Mouse (Mus musculus) layer of hippocampus, adult 8-10 months (tissue): ENCODE measurements around the gene Tmem273. TPM values are rescaled to one million over a fixed set of nuclear protein-coding genes. Genes with fewer than 3 reads are reported as not detected.

Source experiments
- DNase-seq, 2 experiments: peaks; one replicate each; pipeline ENCODE4 v3.0.0; 2022; ENCODE audit warnings: low spot score in 2 of 2
- total RNA-seq, 4 experiments: library from RNA; stranded (reverse); gene quantifications; 2 replicates each; pipeline ENCODE4 v1.2.4; 2022

The Tmem273 gene
- total RNA-seq: 1 to 10 TPM in 2 of 4 experiments, under 1 TPM in 1, not detected in 1; 0.72 to 2.2 (median 1.6) TPM

DNA sequence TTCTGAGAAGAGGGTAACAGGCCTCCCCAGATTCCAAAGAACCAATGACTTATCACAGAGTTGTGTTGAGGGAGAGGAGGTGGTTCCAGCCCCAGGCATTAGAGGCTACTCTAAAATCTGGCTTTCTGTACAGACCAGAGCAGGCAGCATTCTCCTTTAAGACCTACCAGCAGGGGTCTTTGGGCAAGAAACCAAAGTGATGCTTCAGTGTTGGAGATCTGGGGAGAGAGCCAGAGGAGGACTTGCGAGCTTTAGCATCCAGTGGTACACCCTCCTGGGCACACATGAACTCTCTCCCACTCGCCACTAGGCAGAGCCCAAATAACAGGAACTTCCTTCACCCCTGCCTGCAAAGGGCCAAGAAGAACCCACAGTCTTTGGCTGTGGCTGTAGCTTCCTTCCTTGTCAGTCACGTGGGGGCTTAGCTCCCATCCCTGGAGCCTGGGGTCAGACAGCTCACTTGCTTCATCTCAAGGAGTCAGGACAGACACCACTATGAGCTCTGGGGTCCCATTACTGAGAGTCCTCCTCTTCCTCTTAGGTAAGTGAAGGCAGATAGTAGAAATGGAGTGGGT, at the start of gene Tmem273:
TSS of gene Tmem273 (plus strand) at position 408 of the 575 bp plus-strand sequence.
- no peak for DNase-seq

- DNase-seq: no peak
These were observed 49.2 kb upstream of the Tmem273 start for GRCm38 (mm10) chr14:32736561-32736960.

DNA sequence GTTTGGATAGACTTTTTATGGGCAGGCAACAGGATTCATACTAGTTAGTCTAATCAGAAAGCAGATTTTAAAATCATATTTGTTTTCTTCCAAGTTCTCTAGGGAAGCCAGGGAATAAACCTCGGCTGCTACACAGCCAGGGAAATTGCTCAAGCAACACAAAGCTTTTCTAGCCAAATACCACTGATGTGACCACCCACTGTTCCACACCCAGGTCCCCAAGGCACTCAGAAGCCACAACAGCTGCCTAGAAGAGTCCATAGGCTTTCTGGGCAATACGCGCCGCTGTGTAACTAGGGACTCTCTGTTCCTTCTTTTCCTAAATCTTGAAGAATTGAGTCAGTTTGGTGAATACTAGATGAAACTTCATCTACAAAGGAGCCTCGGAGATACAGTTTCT, 47.2 kb upstream of the Tmem273 start:
- no peak for DNase-seq

GRCm38 (mm10) chr14:32748519-32748918, 37.2 kb upstream of the Tmem273 start:
- no peak for DNase-seq

- no peak for DNase-seq
These were observed 35.0 kb upstream of the Tmem273 start for GRCm38 (mm10) chr14:32750727-32751126.

- no peak for DNase-seq
These were observed 31.5 kb upstream of the Tmem273 start for GRCm38 (mm10) chr14:32754286-32754685.

- no peak for DNase-seq
These were observed 23.6 kb upstream of the Tmem273 start for GRCm38 (mm10) chr14:32762177-32762576.

- DNase-seq: no peak
These were observed 15.2 kb upstream of the Tmem273 start for GRCm38 (mm10) chr14:32770563-32770962.

DNA sequence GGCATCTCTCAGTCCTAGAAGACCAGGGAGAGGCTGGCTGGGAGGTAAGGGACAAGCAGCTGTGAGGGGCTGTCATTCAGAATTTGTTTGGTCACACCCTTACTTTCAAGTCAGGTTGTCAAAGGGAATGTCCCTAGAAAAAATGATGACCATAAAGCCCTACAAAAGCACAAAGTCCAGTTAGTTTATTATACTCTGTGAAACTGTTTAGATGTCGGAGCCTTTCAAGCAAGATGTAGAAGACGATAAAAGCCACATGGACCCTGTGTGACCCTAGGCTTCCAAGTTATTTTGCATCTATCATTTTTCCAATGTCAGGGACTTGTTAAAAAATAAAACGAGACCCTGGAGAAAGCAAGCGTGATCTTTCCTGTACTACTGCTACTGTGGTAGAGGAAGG, 13.7 kb upstream of the Tmem273 start:
- DNase-seq: no peak

- peak in 1 of 2 experiments; percentile 25 for DNase-seq
These were observed 13.0 kb upstream of the Tmem273 start for GRCm38 (mm10) chr14:32772791-32773190.

GRCm38 (mm10) chr14:32773456-32773855, 12.3 kb upstream of the Tmem273 start:
- DNase-seq: no peak

- no peak for DNase-seq
These were observed 9.7 kb upstream of the Tmem273 start for GRCm38 (mm10) chr14:32776077-32776476.

GRCm38 (mm10) chr14:32778362-32778761, 7.4 kb upstream of the Tmem273 start:
- DNase-seq: no peak

DNA sequence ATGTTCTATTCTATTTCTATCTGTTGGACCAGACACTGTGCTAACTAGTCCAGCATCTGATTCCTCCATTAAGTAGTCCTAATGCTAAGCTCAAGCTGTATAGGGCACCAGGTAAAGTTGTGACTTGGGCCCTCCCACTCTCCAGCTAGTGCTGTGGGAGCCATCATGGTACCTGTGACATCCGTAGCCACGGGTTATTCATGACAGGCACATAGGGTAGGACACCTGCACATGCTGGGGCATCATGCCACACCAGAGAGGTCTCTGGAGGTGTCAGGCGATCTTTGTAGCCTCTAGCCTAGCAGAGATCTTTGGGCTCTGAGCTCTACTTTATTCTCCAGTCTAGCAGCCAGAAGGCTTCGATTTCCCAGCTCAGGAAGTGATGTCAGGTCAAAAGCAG, 2.9 kb upstream of the Tmem273 start:
- no peak for DNase-seq

DNA sequence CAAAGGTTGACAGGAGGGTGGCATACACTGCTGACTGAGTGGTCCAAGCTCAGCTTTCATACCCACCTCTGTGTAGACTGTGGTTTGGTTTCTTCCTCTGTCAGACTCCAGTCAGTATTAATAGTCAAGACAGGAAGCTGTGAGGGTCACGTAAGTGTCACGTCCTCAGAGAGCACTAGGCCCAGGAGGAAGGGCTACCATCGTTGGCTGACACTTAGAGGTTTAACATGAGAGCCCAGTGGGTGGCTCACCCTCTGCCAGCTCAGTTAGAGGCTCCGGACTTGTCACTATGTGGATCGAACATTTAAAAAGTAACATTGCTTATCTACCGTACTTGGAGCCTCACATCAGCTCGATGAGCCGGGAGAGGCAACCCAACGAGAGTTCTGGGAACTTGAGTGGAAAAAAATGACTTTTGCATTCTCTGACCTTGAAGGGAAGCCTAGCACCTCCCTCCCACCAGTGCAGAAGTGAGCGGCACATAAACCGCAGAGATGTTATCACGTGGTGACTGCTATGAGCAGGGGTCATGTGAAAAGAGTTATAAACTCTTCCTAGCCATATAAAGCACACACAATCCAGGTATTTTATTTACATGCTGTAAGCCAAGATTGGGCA, 1.5 kb upstream of the Tmem273 start:
- DNase-seq: no peak

GRCm38 (mm10) chr14:32784748-32785134, 1.0 kb upstream of the Tmem273 start:
- DNase-seq: no peak

GRCm38 (mm10) chr14:32787691-32788090, 1.9 kb downstream of the Tmem273 start:
- no peak for DNase-seq

DNA sequence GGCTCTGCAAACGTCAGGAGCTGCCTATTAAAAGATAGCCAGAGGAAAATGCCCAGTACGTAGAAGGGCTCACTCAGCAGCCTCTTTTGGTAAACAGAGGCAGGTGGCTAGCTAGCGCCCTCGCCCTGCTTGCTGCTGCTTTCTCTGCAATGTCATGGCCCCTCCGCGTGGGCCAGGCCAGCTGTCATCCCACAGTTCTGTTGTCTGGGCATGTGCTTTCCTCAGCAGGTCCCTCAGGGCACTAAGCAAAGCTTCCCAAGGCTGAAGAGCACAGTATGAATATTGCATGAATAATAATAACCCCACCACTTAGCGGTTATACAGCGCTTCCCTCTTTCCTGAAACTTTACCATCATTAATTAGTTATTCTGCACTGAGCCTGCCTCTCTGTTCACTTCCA, 10.6 kb downstream of the Tmem273 start:
- DNase-seq: no peak

DNA sequence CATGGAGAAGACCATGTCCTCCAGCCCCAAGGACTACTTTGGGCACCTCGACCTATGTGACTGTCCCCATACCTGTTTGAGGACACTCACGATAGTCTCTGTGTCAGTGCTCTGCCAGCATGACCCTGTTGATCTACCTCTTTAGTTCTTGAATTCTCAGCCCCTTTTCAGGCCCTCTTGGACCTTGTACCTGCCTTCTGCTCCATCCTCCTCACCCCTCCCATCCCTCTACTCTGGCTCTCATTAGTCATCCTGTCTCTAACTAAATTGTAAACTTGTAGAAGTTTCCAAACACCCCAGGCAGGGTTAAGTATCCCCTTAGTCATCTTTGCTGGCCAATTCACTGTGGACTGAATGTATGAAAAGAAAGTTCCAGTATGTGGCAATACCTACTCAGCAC, 12.0 kb downstream of the Tmem273 start:
- DNase-seq: no peak

- DNase-seq: no peak
These were observed 12.6 kb downstream of the Tmem273 start for GRCm38 (mm10) chr14:32798355-32798754.

DNA sequence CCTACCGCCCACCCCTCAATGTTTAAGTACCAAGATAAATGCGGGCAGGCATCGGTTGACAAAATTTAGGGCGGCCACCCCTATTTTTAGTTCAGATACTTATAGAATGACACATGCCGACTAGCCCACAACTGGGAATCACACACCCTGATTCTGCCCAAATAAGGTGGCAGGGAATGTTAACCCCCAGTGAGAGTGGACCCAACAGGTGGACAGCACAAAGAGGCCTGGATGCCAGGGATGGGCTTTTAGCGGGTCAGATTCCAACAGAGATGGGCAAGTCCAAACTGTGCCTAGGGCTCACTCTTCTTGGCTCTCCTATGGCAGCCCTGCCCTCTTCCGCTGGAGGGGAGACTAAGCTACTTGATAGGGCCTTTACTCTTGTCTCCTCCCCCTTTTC, 14.3 kb downstream of the Tmem273 start:
- no peak for DNase-seq

GRCm38 (mm10) chr14:32801016-32801661, 15.4 kb downstream of the Tmem273 start:
- DNase-seq: no peak

DNA sequence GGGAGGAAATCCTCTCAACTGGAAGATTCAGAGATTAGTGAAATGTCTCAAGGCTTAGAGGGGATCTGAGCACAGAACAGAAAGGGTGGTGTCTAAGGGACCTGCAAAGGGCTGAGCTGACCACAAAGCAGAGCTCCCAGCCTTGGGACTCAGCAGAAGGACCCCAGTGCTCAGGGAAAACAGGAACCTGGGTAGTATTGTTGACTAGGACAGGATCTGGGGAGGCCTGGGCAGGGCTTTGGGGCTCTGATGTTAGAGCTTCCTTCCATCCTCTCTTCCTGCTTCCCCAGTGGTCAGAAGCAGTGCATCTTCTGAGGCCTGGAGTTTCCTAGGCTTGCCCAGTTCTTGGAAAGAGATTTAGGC, 15.9 kb downstream of the Tmem273 start:
- DNase-seq: no peak
